Mouse (Mus musculus): Measurements from ENCODE around the gene Exosc7.

DNA sequence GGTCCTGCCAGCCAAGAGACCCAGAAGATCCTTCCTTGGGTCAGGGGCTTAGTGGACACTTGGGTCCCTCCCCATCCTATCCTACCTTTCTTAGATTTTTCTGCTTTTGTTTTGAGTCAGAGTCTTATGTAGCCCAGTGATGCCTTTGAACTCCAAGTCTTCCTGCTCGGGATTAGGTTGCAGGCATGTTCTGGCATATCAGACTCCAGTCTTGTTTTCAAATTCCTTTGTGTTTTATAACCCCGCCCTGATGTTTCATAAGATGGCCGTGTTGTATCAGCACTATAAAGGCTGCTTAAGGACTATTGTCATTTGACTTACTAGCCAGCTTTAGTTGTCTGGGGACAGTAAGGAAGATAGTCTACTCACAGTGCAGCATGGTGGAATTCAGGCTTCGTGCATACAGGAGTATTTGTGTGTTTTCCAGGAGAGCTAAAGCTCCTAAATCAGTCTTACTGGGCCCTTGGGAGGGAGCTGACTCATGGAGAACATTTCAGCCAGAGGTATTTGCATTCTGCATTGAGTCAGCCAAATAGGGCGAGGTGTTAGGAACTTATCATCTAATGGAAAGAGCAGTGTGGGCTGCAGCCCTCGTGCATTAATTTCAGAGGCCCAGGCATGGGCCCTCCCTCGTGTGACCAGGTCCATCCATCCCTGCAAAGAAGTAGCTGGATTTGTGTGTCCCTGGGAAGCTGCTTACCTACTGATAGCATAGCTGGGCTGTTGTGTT lies 24.1 kb downstream of the Exosc7 start:
- TF ChIP-seq CTCF (IDR thresholded peaks at IDR 0.05; ENCODE audit: low read depth) (no peak), EP300 (IDR thresholded peaks at IDR 0.05; ENCODE audit: low read depth) (no peak)

Data from liver, postnatal 0 days (tissue).